Mouse (Mus musculus): ENCODE data around the gene Zbtb20. TPM values are rescaled to one million over a fixed set of nuclear protein-coding genes. Genes with fewer than 3 reads are reported as not detected.

Zbtb20 gene
- total RNA-seq, 1 experiment from 2014 or later, result 46.6 TPM

DNA sequence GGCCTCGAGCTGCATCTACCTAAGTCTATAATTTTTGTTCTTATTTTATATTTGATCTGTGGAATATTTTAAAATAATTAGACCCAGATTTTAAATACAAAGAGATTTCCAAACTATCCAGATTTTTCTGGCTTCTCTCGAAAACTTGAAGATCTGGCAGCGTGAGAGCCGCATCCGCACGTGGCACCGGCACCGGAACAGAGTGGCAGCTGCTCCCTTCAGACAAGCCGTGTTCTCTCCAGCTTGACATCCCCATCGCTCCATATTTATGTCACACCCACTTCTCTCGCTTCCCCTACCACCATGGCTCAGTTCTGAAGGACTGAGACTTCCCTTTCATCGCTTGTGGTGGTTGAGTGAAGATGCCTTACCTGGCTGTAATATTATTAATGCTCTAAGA lies 614.3 kb downstream of the Zbtb20 start:
- no peak for ATAC-seq (ENCODE audit: extremely low read depth, insufficient number of reproducible peaks, low FRiP score, poor library complexity, severe bottlenecking)

DNA sequence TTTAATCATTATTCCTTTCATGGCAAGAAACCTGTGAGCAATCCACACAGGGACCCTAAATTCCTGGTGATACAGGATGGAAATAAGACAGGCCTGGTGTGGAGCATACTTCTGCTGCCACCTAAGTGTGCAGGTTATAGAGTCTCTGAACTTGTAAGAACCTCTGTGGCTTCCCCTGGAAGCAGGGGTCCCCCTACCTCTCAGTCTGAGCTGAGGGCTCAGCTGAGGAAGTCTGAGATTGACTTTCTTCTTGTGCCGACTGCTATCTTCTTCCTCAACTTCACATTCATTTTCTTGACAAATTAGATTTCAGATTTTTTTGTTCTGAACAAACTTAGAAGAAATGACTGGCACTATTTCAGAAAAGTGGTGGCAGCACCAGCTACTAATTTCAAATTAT lies 617.2 kb downstream of the Zbtb20 start:
- ATAC-seq (ENCODE audit: extremely low read depth, insufficient number of reproducible peaks, low FRiP score, poor library complexity, severe bottlenecking), result no peak

DNA sequence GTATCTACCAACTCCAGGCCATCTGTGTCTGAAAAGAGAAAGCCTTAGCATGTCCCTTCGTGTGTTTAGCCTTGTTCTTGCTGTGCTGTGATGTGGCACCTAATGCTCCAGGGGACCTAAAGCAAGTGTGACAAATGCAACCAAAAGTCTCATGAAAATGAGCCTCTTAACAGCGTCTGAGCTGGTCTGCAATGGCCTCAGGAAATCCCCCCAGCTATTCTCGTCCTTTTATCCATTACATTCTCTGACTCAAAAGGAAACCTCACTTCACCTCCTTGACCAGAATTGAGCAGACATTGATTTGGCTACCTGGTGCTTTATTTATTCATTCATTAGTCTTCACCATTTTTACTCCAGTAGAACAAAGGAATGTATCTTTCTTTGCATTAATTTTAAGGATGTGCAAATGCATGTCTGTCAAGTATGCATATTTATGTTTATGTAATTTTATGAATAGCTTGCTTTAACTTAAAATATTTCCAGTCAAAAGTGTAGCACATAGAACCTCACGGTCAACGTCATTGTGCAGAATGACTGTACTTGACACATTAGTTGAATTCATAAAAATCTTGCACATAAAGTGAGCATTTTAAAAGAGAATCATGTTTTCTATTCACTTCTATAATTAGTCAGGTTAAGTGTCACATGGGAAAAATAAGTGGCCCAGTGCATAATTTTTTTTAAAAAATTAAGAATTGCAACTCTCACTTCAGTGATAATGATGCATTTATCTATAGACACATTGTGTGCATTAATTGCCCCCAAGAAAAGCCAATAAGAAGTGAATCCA lies 618.1 kb downstream of the Zbtb20 start:
- no peak for ATAC-seq (ENCODE audit: extremely low read depth, insufficient number of reproducible peaks, low FRiP score, poor library complexity, severe bottlenecking)

DNA sequence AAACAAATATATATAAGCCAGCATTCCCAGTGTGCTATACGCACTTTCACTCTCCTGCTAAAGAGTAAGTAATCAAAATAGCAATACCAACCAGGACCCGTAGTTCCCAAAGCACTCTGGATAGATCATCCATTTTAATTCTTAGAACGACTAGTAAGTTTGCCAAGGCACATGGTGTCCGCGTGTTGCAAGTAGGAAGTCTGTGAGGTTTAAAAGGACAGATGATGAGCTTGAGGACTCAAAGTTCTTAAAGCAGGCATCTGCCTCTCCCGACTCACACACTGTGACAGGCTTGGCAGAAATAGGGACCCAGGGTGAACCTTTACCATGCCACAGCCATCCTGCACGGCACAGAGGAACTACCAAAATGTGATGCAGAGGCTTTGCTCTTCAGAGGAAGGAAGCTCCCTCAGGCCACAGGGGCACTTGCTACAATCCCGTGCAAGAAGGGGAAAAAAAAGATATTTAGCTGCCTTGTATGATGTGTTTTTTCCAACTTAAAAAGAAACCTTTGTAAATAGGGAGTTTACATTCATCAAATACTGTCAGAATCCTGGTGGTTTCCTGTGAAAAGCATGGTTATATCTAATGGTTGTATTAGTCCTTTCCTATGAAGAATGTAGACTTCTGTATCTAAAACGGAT lies 619.6 kb downstream of the Zbtb20 start:
- ATAC-seq (ENCODE audit: extremely low read depth, insufficient number of reproducible peaks, low FRiP score, poor library complexity, severe bottlenecking), result no peak

DNA sequence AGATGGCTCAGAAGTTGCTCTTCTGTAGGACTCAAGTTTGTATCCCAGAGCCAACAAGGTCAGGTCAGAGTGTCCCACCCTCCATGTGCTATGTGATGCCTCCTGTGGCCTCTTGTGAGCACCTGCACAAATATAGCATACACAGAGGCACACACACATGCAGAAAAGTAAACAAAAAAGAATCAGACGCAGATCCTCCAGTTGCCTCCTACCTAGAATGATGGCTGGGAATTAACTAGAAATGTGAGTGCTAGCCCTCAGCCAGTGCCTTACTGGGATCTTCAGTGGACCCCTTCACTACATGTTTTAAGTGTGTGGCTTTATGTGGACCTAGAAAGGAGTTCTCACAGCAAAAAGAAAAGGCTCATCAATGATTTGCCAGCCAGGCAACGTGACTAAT lies 621.4 kb downstream of the Zbtb20 start:
- no peak for ATAC-seq (ENCODE audit: extremely low read depth, insufficient number of reproducible peaks, low FRiP score, poor library complexity, severe bottlenecking)

DNA sequence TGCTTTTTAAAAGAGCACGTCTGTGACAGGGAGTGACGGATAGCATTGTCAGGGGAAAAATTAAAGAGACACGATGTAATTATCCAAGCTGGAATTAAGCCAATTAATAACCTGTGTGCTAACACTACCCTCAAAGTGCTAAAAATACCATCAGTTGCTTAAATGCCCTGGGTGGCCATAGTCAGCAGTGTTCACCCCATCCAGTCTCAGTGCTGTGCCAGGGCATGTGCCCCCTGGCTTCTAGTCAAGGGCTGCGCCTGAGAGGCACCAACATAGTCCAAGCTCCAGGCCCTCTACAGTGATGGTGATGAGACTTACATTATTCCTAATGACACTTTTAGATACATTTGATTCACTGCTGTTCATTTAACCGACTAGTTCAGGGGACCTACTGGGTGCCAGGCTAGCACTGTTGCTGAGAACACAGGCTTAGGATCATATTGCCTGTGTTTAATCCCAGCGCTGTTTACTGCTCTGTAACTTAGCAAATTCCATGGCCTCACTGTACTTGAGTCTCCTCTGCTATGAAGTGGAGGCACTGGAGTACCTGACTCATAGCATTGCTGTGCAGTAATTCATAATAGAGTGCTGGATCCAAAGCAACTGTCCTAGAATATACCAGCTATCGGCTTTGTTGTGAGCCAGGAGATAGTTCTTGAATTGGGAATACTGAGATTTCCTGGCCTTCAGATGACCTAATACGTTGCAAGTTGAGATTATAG lies 624.6 kb downstream of the Zbtb20 start:
- no peak for ATAC-seq (ENCODE audit: extremely low read depth, insufficient number of reproducible peaks, low FRiP score, poor library complexity, severe bottlenecking)

DNA sequence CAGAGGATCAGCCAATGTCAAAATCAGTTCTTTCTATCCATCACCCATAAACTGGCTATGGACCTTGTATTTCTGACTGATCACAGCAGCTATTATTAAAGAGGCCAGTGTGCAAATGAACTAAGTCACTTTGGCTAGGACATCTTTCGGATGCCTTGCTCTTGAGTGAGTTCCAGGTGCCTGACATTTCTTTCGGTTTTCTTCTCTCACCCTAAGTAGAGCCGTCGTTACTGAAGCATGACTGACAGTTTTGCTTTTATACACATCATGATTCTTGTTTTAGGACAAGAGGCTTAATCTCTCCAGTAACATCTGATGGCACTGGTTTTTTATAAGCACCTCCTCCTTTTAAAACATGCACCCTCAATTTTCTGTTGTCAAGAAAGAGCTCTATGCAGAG lies 625.6 kb downstream of the Zbtb20 start:
- no peak for ATAC-seq (ENCODE audit: extremely low read depth, insufficient number of reproducible peaks, low FRiP score, poor library complexity, severe bottlenecking)

DNA sequence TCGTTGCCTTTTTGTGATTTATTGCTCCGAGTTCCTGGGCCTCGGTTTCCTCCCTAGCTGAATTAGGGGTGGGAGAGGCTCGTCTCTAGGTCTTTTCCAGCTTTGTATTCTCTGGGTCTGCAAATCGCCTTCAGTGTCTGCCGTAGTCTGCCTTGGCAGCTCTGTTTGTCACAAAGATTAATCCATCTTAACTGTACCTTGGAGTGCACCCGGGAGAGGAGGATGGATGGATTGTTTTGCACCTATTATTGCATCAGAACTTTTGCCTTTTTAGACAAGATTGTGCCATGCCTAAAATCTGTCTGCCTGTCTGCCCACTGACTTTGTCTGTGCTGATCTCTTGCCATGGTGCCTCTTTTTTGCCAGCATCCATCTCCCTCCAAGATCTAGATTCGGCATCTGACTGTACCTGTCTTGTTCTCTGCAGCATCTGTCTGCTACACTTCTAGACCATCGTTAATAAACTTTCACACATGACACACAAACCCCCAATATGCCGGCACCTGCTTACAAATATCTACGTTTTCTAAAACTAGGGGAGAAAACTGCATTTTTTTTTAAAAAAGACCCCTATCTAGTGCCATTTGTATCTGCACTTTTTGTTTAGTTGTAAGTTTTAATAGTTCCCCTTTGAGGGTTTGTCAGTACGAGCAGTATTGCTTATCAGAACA lies 626.8 kb downstream of the Zbtb20 start:
- ATAC-seq (ENCODE audit: extremely low read depth, insufficient number of reproducible peaks, low FRiP score, poor library complexity, severe bottlenecking), result no peak

DNA sequence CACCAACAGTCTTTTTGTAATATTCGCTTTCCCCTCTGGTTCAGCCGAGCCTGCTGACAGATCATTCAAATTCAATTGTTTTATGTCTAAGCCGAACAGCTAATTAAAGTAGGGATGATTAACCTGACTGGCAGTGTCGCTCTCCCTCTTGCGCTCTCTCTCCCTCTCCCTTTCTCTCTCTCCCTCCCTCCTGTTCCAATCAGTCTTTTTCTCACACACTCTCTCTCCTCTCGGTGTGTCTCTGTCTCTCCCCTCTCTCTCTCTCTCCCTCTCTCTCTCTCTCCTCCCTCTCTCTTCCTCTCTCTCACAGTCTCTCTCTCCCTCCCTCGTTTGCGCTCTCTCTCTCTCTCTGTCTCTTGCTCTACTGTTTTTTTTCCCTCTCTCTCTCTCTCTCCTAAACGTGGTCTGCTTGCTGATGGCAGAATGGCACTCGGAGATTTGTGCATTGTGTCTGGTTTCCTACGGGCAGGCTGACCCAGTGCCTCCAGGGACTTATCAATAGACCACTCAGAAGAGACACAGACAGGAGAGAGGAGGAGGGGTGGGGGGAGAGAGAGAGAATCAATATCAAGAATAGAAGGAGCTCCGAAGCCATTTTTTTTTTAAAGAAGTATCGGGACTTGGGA lies 627.4 kb downstream of the Zbtb20 start:
- no peak for ATAC-seq (ENCODE audit: extremely low read depth, insufficient number of reproducible peaks, low FRiP score, poor library complexity, severe bottlenecking)

DNA sequence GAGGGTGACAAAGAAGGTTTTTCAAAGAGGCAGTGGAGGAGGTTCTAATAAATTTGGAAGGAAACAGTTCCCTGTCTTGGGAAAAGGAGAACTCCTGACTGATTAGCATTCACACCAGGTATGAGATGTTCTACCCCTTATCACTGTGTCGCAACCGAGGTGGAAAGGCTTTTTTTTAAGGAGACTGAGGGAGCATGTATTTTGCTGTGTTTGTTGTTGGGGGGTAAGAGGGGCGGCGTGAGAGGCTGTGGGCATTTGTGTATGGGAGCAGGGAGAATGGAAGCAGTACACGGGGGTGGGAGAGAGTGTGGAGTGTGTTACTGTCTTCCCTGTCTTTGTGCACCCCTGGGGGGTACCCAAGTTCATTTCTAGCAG lies 627.9 kb downstream of the Zbtb20 start:
- ATAC-seq (ENCODE audit: extremely low read depth, insufficient number of reproducible peaks, low FRiP score, poor library complexity, severe bottlenecking), result no peak

DNA sequence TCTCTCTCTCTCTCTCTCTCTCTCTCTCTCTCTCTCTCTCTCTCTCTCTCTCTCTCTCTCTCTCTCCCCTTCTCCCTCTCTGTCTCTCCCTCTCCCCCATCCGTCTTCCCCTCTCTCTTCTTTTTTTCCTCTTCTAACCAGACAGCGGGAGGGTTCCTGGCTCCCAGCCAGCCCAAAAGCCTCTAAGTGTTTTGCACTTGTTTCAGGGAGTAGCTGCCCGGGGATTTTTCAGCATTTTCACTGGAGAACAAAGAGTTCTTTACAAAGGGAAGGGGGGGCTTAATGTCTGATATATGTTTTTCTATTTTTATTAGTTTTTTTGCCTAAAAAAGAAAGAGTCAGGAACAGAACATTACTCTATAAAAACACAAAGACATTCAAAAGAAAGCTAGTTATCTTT lies 628.5 kb downstream of the Zbtb20 start:
- ATAC-seq (ENCODE audit: extremely low read depth, insufficient number of reproducible peaks, low FRiP score, poor library complexity, severe bottlenecking), result no peak

DNA sequence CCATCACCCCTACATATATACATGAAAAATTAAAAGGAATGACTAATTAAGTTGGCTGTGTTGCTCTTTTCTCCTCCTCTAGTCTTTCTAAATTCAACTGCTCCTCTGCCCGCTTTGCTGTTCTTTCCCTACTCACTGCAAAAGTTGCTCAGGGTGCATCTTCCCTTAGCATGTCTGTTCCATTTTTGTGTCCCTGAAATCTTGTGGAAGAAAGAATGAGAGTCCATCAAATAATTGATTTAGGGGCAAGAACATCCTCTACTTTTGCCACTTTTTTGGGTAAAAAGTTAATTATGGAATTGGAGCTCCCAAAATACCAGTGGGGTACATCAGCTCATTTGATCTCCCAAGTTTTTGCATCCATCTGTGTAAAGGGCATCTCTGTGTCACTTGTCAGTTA lies 628.9 kb downstream of the Zbtb20 start:
- no peak for ATAC-seq (ENCODE audit: extremely low read depth, insufficient number of reproducible peaks, low FRiP score, poor library complexity, severe bottlenecking)

DNA sequence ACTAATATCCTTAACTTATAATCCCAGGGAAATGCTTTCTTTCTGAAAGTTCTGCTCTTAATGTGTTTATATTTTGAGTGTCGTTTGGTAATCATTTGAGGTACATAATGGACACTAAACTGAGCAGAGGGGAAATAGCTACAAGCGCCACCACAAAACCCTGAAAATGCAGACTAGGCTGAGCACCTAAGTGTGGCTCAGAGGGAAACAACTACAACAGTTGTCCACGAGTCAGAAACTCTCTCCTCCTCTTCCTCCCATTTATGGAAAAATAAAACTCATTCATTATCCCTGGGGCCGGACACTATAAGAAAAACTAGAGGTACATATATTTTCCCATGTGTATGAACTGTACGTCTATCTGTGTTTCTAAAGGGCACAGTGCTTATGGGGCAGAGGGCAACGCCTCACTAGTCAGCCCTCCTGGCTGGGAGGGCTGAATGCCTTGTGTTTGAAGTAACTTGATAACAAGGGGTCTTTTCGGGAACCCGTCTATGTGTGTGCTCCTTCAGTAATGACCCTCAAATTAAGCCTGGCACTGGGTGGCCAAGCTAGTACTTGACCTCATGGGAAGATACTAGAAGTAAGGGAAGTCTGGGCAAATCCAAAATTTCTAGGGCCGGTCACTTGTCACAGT lies 629.8 kb downstream of the Zbtb20 start:
- no peak for ATAC-seq (ENCODE audit: extremely low read depth, insufficient number of reproducible peaks, low FRiP score, poor library complexity, severe bottlenecking)

DNA sequence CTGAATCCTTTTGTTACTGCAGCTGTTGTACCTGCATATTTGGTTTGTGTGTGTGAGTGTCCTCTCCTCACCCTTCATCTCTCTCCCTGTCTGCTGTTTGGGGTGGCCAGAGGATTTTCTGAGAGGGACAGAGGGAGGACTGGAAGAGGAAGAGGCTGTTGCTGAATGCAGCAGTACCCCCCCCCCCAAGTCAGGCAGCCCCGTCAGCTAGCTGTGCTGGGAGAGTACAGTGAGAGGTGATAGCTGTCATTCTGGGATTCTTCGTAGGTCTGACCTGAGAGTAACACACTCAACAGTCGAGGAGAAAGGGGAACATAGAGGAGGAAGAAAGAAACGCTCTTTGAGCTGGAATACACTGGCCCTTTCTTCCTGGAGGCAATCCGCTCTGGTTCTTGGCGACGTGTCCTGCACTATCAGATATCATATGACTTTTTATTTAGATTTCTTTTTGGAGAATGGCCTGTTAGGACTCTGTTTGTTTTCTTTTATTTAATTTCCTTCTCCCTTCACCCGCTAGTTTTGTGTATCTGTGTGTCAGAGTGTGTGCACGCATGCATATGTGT lies 630.6 kb downstream of the Zbtb20 start:
- ATAC-seq (ENCODE audit: extremely low read depth, insufficient number of reproducible peaks, low FRiP score, poor library complexity, severe bottlenecking), result no peak

DNA sequence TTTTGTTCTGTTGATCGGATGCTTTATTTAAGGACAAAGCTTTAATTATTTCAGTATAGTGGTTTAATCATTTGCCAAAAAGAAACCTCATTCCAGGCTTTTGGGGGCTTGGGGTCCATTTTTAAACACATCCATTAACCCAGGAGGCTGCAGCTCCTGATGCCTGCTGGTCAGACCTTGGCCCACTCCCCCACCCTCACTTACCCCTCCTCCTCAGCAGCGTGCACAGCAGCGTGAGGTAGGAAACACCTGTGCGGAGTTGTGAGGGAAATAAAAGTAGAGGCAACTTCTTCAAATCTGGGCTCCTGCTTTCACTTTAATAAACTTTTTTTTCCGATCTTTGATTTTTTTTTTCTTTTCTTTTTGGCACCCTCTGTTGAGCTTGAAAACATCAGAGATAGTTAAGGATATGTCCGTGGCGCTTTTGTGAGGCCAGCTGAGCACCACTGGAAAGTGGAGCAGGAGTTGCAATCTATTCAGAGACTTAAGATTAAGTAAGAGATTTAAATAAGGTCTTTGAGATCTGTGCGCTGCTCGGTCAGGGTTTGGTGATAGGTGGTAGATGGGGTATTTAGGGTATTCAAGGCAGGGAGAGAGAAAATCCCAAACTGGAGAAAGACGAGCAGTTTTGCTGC lies 631.2 kb downstream of the Zbtb20 start:
- no peak for ATAC-seq (ENCODE audit: extremely low read depth, insufficient number of reproducible peaks, low FRiP score, poor library complexity, severe bottlenecking)

DNA sequence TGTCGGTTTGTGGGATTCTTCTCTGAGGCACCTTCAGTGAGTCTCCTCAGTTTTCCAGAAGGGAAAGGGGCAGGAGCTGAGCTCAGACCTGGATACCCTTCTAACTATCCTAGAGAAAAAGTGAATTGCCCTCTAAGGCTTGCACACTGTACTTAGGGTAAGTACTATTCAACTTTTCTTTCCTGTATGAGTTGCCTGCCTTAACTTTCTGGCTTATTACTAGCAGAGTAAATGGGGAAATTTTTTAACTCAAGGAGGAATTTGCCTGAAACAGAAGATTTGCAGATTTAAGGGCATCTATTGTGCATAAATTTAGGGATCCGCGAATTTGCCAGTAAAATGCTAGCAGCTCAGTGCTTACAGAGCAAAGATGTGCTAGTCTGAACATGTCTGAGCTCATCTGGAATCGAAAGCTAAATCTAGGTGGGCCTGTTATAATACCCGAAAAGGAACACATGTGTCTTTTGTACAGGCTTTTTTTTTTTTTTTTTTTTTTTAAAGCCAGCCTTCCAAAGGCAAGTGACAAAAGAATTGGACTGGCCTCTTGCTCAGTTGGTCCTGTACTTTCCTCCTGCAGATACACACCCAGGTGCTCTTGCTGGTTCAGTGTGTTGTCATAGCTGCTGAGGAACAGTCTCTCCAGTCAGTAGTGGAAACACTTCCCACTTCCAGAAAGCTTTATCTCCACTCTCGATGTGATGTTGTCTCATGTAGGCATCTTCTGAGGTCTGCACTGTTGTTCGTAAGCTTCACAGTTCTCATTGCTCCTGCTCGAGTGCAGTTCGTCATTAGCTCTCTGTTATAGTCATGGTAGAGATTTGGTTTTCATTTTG lies 632.7 kb downstream of the Zbtb20 start:
- no peak for ATAC-seq (ENCODE audit: extremely low read depth, insufficient number of reproducible peaks, low FRiP score, poor library complexity, severe bottlenecking)

DNA sequence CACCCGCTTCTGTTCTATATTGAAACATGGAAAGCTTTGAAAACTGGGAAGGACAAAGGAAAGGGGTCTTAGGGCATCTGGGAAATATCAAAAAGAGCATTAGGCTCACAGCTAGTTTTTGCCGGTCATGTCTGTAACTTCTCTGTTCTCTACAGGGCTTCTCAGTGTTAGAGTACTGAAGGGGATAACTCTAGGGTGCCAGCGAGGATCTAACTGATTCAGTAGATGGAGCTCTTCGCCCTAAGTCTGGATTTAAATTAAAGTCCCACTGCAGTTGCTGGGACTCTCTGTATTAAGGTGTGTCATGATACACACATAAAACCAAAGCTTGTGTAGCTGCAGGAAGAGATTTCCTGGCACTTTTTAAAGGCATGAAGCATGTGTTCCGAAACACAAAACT lies 634.8 kb downstream of the Zbtb20 start:
- ATAC-seq (ENCODE audit: extremely low read depth, insufficient number of reproducible peaks, low FRiP score, poor library complexity, severe bottlenecking), result no peak

All from neutrophil, adult 5-6 weeks (primary cell).